Mouse (Mus musculus): Measurements from ENCODE around the gene Ikzf1. TPM values are rescaled to one million over a fixed set of nuclear protein-coding genes. Genes with fewer than 3 reads are reported as not detected.

Ikzf1 gene
- polyA plus RNA-seq (2012; rRNA removed) = 56.5 and 69.8 TPM in 2 replicates

GRCm38 (mm10) chr11:11684930-11685852, at the start of gene Ikzf1:
TSS of gene Ikzf1 (plus strand) at chr11:11685003.

GRCm38 (mm10) chr11:11808820-11809403, 124.1 kb downstream of the Ikzf1 start, which contains the start of gene Fignl1:
TSS of gene Fignl1 (minus strand) at chr11:11808962.

Other genes starting within 250 kb of the Ikzf1 start
- gene Spata48, start 222.9 kb upstream of the Ikzf1 start, polyA plus RNA-seq (2012; rRNA removed) = 0.11 and 0.12 TPM in 2 replicates
- 0.07 TPM in 2 replicates for gene Zpbp, start 222.6 kb upstream of the Ikzf1 start, polyA plus RNA-seq (2012; rRNA removed)
- not detected in 2 replicates for gene 4930512M02Rik, start 57.2 kb upstream of the Ikzf1 start, polyA plus RNA-seq (2012; rRNA removed)
- 32.7 and 40.1 TPM in 2 replicates for gene Fignl1, start 124.0 kb downstream of the Ikzf1 start, polyA plus RNA-seq (2012; rRNA removed)
- 4.2 and 5.4 TPM in 2 replicates for gene Ddc, start 213.1 kb downstream of the Ikzf1 start, polyA plus RNA-seq (2012; rRNA removed)